Mouse (Mus musculus): Measurements from ENCODE around the gene BC028528. TPM values are rescaled to one million over a fixed set of nuclear protein-coding genes. Genes with fewer than 3 reads are reported as not detected.

The BC028528 gene
- total and polyA plus RNA-seq, 3 experiments: 7.4 to 13.6 TPM; not detected in 1

- Histone ChIP-seq H3K27me3 (ENCODE audit: control insufficient read depth in 1 of 2, insufficient read depth in 2 of 2, low read length in 2 of 2) (peaks cover 6 to 19% of the 10 kb centered on the region in 2 experiments; a peak in 3 of 4 replicates), H3K36me3 (ENCODE audit: control insufficient read depth in 1 of 2, insufficient read depth in 2 of 2, low read length in 2 of 2) (peaks cover 0 to 2% of the 10 kb centered on the region in 2 experiments; a peak in 1 of 4 replicates), H3K79me2 (ENCODE audit: control insufficient read depth, insufficient read depth, low read length, poor library complexity) (no peaks in the 10 kb centered on the region), H3K27ac (ENCODE audit: control insufficient read depth, low read depth, low read length) (no peak overlapping the region), H3K9ac (ENCODE audit: control insufficient read depth, low read depth, low read length, poor library complexity, severe bottlenecking) (no peak overlapping the region), H3K9me3 (replicated peaks; ENCODE audit: insufficient read depth, low read length) (no peaks in the 10 kb centered on the region), H3K4me3 (ENCODE audit: control insufficient read depth in 1 of 2, insufficient read depth in 1 of 2, low read depth in 2 of 2, low read length in 2 of 2) (no peak overlapping the region), H3K4me1 (ENCODE audit: control insufficient read depth in 1 of 2, insufficient read depth in 2 of 2, low read length in 2 of 2) (peaks cover 0 to 5% of the 10 kb centered on the region in 2 experiments; a peak in 2 of 4 replicates)
- no peak for DNase-seq (ENCODE audit: low read depth, low spot score)
- TF ChIP-seq SMC3 (IDR thresholded peaks at IDR 0.05; ENCODE audit: low read depth, low read length) (no peak), TAL1 (IDR thresholded peaks at IDR 0.05; ENCODE audit: low read length) (no peak), ELF1 (IDR thresholded peaks at IDR 0.05; ENCODE audit: low read depth, low read length) (no peak), MYB (IDR thresholded peaks at IDR 0.05; ENCODE audit: low read depth, low read length) (no peak), TCF12 (IDR thresholded peaks at IDR 0.05; ENCODE audit: low read depth, low read length) (no peak), TBP (IDR thresholded peaks at IDR 0.05; ENCODE audit: low read depth, low read length) (no peak), USF1 (IDR thresholded peaks at IDR 0.05; ENCODE audit: low read depth, low read length) (no peak), EP300 (IDR thresholded peaks at IDR 0.05; ENCODE audit: low read depth in 1 of 2, low read length in 2 of 2) (no peak), CTCF (IDR thresholded peaks at IDR 0.05 in 2 of 3, conservative IDR thresholded peaks at IDR 0.05 in 1 of 3; ENCODE audit: control insufficient read depth in 1 of 3, insufficient read depth in 1 of 3, low read depth in 2 of 3, low read length in 3 of 3, poor library complexity in 1 of 3, severe bottlenecking in 1 of 3) (no peak), ZKSCAN1 (IDR thresholded peaks at IDR 0.05; ENCODE audit: low read depth, low read length) (no peak), GABPA (IDR thresholded peaks at IDR 0.05; ENCODE audit: low read depth, low read length) (no peak), RCOR1 (IDR thresholded peaks at IDR 0.05; ENCODE audit: low read depth, low read length) (no peak), MAX (IDR thresholded peaks at IDR 0.05; ENCODE audit: low read length) (no peak), MYC (IDR thresholded peaks at IDR 0.05; ENCODE audit: low read depth, low read length) (no peak), POLR2A (IDR thresholded peaks at IDR 0.05; ENCODE audit: control insufficient read depth in 1 of 2, insufficient read depth in 1 of 2, low read depth in 1 of 2, low read length in 2 of 2, poor library complexity in 1 of 2) (no peak), HCFC1 (IDR thresholded peaks at IDR 0.05; ENCODE audit: low read depth, low read length) (no peak), USF2 (IDR thresholded peaks at IDR 0.05; ENCODE audit: borderline replicate concordance in 1 of 2, insufficient read depth in 1 of 2, low read depth in 1 of 2, low read length in 2 of 2) (no peak)
Observed at GRCm38 (mm10) chr3:95902373-95902625, 10.5 kb upstream of the BC028528 start.

- no peak overlapping the region for H3K9ac ChIP-seq (ENCODE audit: control insufficient read depth, low read depth, low read length, poor library complexity, severe bottlenecking)
- DNase-seq (ENCODE audit: low read depth, low spot score): no peak
- peaks cover 0 to 2% of the 10 kb centered on the region in 2 experiments; a peak in 1 of 4 replicates for H3K36me3 ChIP-seq (ENCODE audit: control insufficient read depth in 1 of 2, insufficient read depth in 2 of 2, low read length in 2 of 2)
- H3K27me3 ChIP-seq (ENCODE audit: control insufficient read depth in 1 of 2, insufficient read depth in 2 of 2, low read length in 2 of 2): peaks cover 6 to 19% of the 10 kb centered on the region in 2 experiments; a peak in 3 of 4 replicates
- TF ChIP-seq RAD21 (IDR thresholded peaks at IDR 0.05; ENCODE audit: low read depth, low read length) (no peak), POLR2AphosphoS5 (IDR thresholded peaks at IDR 0.05; ENCODE audit: borderline replicate concordance, low read depth, low read length) (no peak), POLR2A (IDR thresholded peaks at IDR 0.05; ENCODE audit: control insufficient read depth in 1 of 2, insufficient read depth in 1 of 2, low read depth in 1 of 2, low read length in 2 of 2, poor library complexity in 1 of 2) (no peak), ZC3H11A (IDR thresholded peaks at IDR 0.05; ENCODE audit: low read depth, low read length) (no peak), MAZ (IDR thresholded peaks at IDR 0.05; ENCODE audit: low read depth, low read length) (no peak), TAL1 (IDR thresholded peaks at IDR 0.05; ENCODE audit: low read length) (no peak), MYB (IDR thresholded peaks at IDR 0.05; ENCODE audit: low read depth, low read length) (no peak), HCFC1 (IDR thresholded peaks at IDR 0.05; ENCODE audit: low read depth, low read length) (no peak), EP300 (IDR thresholded peaks at IDR 0.05; ENCODE audit: low read depth in 1 of 2, low read length in 2 of 2) (no peak), GABPA (IDR thresholded peaks at IDR 0.05; ENCODE audit: low read depth, low read length) (no peak)
- no peaks in the 10 kb centered on the region for H3K79me2 ChIP-seq (ENCODE audit: control insufficient read depth, insufficient read depth, low read length, poor library complexity)
- no peak overlapping the region for H3K27ac ChIP-seq (ENCODE audit: control insufficient read depth, low read depth, low read length)
- peaks cover 0 to 5% of the 10 kb centered on the region in 2 experiments; a peak in 2 of 4 replicates for H3K4me1 ChIP-seq (ENCODE audit: control insufficient read depth in 1 of 2, insufficient read depth in 2 of 2, low read length in 2 of 2)
- H3K4me3 ChIP-seq (ENCODE audit: control insufficient read depth in 1 of 2, insufficient read depth in 1 of 2, low read depth in 2 of 2, low read length in 2 of 2): no peak overlapping the region
- H3K9me3 ChIP-seq (replicated peaks; ENCODE audit: insufficient read depth, low read length): no peaks in the 10 kb centered on the region
Observed at GRCm38 (mm10) chr3:95901616-95902372, 10.0 kb upstream of the BC028528 start.
